Mouse (Mus musculus) kidney, adult 2 months (tissue): ENCODE data around the gene H2afv.

Experiments used
- CTCF ChIP-seq: fragments of 200-500 bp; conservative IDR thresholded peaks from 2 replicates; pipeline ENCODE4 v1.5.1; 2011; ENCODE audit warnings: low read depth, mild to moderate bottlenecking, control low read depth, low read length, moderate library complexity, mixed read lengths; ENCODE audit not compliant: insufficient read depth, insufficient read length
- POLR2A ChIP-seq: fragments of 200-500 bp; IDR thresholded peaks from one replicate; pipeline ENCODE4 v1.6.1; 2011; ENCODE audit warnings: low read depth, low read length, control low read depth

- TF ChIP-seq CTCF (no peak), POLR2A (no peak)
Observed at GRCm38 (mm10) chr11:6416405-6417034, 27.7 kb downstream of the H2afv start.
